Mouse (Mus musculus): ENCODE data around the gene Tshz2. TPM values are rescaled to one million over a fixed set of nuclear protein-coding genes. Genes with fewer than 3 reads are reported as not detected.

Tshz2 gene
- polyA plus RNA-seq, 1 experiment from 2014 or later: 14.8 TPM

DNA sequence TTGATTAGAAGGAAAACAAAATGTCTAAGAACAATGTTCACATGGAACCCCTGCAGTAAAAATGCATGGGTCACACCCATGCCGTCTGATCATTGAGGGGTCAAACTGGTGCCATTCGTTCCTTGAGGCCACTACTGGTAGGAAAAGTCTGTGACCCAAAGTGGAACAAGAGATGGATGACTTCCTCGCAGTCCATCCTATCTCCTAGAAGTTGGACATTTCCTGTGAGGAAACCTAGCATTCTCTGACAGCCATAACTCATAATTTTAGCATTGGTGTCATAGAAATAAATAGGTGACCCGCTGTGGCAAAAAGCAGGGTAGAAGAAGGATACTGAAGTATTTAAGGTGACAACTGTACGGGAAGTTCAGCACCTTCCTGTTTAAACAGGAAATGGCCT is 41.4 kb downstream of the Tshz2 start:
- WGBS: 70% methylated on average over 5 of the region's 5 CpGs
- Histone ChIP-seq H3K4me3 (ENCODE audit: low read length) (no peak overlapping the region), H3K27me3 (ENCODE audit: control insufficient read depth, insufficient read depth, low read length) (no peaks in the 10 kb centered on the region), H3K9ac (ENCODE audit: low read depth, low read length) (no peak overlapping the region), H3K36me3 (ENCODE audit: control insufficient read depth, insufficient read depth, low read length) (no peaks in the 10 kb centered on the region), H3K9me3 (ENCODE audit: control insufficient read depth, low read length) (no peaks in the 10 kb centered on the region), H3K4me1 (ENCODE audit: control insufficient read depth, insufficient read depth, low read length) (peaks cover 7% of the 10 kb centered on the region; the same call in 1 of the 2 replicates), H3K4me2 (replicated peaks; ENCODE audit: low read depth, low read length) (no peak overlapping the region), H3K27ac (ENCODE audit: low read depth, low read length) (peak overlapping the region; percentile 26; the same call in 1 of the 2 replicates)
- no peak; the same call in 1 of the 2 replicates for ATAC-seq (ENCODE audit: low FRiP score, low TSS enrichment)

GRCm38 (mm10) chr2:169679264-169679663 is 46.5 kb downstream of the Tshz2 start:
- Histone ChIP-seq H3K4me3 (ENCODE audit: low read length) (no peak overlapping the region), H3K4me1 (ENCODE audit: control insufficient read depth, insufficient read depth, low read length) (peaks cover 3% of the 10 kb centered on the region; the same call in 1 of the 2 replicates), H3K4me2 (replicated peaks; ENCODE audit: low read depth, low read length) (no peak overlapping the region), H3K36me3 (ENCODE audit: control insufficient read depth, insufficient read depth, low read length) (no peaks in the 10 kb centered on the region), H3K27ac (ENCODE audit: low read depth, low read length) (no peak overlapping the region), H3K9ac (ENCODE audit: low read depth, low read length) (no peak overlapping the region), H3K9me3 (ENCODE audit: control insufficient read depth, low read length) (no peaks in the 10 kb centered on the region), H3K27me3 (ENCODE audit: control insufficient read depth, insufficient read depth, low read length) (no peaks in the 10 kb centered on the region)
- ATAC-seq (ENCODE audit: low FRiP score, low TSS enrichment): no peak; the same call in 1 of the 2 replicates
- WGBS: 35% methylated on average over 7 of the region's 7 CpGs

DNA sequence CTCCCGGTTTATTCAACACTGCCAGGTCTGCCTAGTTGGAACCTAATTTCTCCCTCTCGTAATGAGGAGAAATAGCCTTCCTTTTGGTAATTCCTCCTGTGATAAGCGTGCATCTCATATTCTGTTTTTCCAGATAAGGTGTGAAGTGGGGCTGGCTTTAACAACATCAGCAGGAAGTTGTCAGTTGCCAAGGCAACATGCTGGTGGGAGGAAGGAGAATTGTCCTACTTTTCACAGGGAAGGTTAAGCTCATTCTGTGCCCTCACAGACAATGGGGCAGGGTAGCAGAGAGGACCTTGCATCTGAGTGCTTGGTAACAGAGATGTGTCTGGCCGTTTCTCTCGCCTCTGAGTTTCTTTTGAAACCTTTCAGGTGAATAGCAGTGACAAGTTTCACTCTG is 47.1 kb downstream of the Tshz2 start:
- ATAC-seq (ENCODE audit: low FRiP score, low TSS enrichment): no peak
- Histone ChIP-seq H3K9ac (ENCODE audit: low read depth, low read length) (no peak overlapping the region), H3K27ac (ENCODE audit: low read depth, low read length) (no peak overlapping the region), H3K4me3 (ENCODE audit: low read length) (no peak overlapping the region), H3K4me1 (ENCODE audit: control insufficient read depth, insufficient read depth, low read length) (peaks cover 10% of the 10 kb centered on the region; the same call in 1 of the 2 replicates), H3K4me2 (replicated peaks; ENCODE audit: low read depth, low read length) (no peak overlapping the region), H3K27me3 (ENCODE audit: control insufficient read depth, insufficient read depth, low read length) (no peaks in the 10 kb centered on the region), H3K9me3 (ENCODE audit: control insufficient read depth, low read length) (no peaks in the 10 kb centered on the region), H3K36me3 (ENCODE audit: control insufficient read depth, insufficient read depth, low read length) (no peaks in the 10 kb centered on the region)
- 57% methylated on average over 5 of the region's 5 CpGs for WGBS

- 39% methylated on average over 5 of the region's 5 CpGs for WGBS
- no peak overlapping the region; the same call in 1 of the 2 replicates for H3K27ac ChIP-seq (ENCODE audit: low read depth, low read length)
- H3K27me3 ChIP-seq (ENCODE audit: control insufficient read depth, insufficient read depth, low read length): no peaks in the 10 kb centered on the region
- H3K4me2 ChIP-seq (replicated peaks; ENCODE audit: low read depth, low read length): no peak overlapping the region
- H3K4me1 ChIP-seq (ENCODE audit: control insufficient read depth, insufficient read depth, low read length): peaks cover 21% of the 10 kb centered on the region
- H3K9me3 ChIP-seq (ENCODE audit: control insufficient read depth, low read length): no peaks in the 10 kb centered on the region
- H3K36me3 ChIP-seq (ENCODE audit: control insufficient read depth, insufficient read depth, low read length): no peaks in the 10 kb centered on the region
- ATAC-seq (ENCODE audit: low FRiP score, low TSS enrichment): no peak
- no peak overlapping the region for H3K4me3 ChIP-seq (ENCODE audit: low read length)
- H3K9ac ChIP-seq (ENCODE audit: low read depth, low read length): no peak overlapping the region
These were observed 52.4 kb downstream of the Tshz2 start for GRCm38 (mm10) chr2:169685260-169685659.

GRCm38 (mm10) chr2:169685747-169686146 is 52.9 kb downstream of the Tshz2 start:
- H3K9ac ChIP-seq (ENCODE audit: low read depth, low read length): no peak overlapping the region
- H3K9me3 ChIP-seq (ENCODE audit: control insufficient read depth, low read length): no peaks in the 10 kb centered on the region
- H3K27ac ChIP-seq (ENCODE audit: low read depth, low read length): no peak overlapping the region
- no peaks in the 10 kb centered on the region for H3K27me3 ChIP-seq (ENCODE audit: control insufficient read depth, insufficient read depth, low read length)
- no peak overlapping the region for H3K4me3 ChIP-seq (ENCODE audit: low read length)
- H3K36me3 ChIP-seq (ENCODE audit: control insufficient read depth, insufficient read depth, low read length): no peaks in the 10 kb centered on the region
- no peak for ATAC-seq (ENCODE audit: low FRiP score, low TSS enrichment)
- WGBS: 37% methylated on average over 7 of the region's 7 CpGs
- peaks cover 21% of the 10 kb centered on the region for H3K4me1 ChIP-seq (ENCODE audit: control insufficient read depth, insufficient read depth, low read length)
- no peak overlapping the region for H3K4me2 ChIP-seq (replicated peaks; ENCODE audit: low read depth, low read length)

GRCm38 (mm10) chr2:169686697-169687430 is 54.1 kb downstream of the Tshz2 start:
- no peak for ATAC-seq (ENCODE audit: low FRiP score, low TSS enrichment)
- H3K4me3 ChIP-seq (ENCODE audit: low read length): no peak overlapping the region
- peaks cover 21% of the 10 kb centered on the region for H3K4me1 ChIP-seq (ENCODE audit: control insufficient read depth, insufficient read depth, low read length)
- H3K27me3 ChIP-seq (ENCODE audit: control insufficient read depth, insufficient read depth, low read length): no peaks in the 10 kb centered on the region
- no peaks in the 10 kb centered on the region for H3K9me3 ChIP-seq (ENCODE audit: control insufficient read depth, low read length)
- H3K4me2 ChIP-seq (replicated peaks; ENCODE audit: low read depth, low read length): no peak overlapping the region
- H3K36me3 ChIP-seq (ENCODE audit: control insufficient read depth, insufficient read depth, low read length): no peaks in the 10 kb centered on the region
- H3K9ac ChIP-seq (ENCODE audit: low read depth, low read length): no peak overlapping the region
- 60% methylated on average over 12 of the region's 12 CpGs for WGBS
- no peak overlapping the region for H3K27ac ChIP-seq (ENCODE audit: low read depth, low read length)

DNA sequence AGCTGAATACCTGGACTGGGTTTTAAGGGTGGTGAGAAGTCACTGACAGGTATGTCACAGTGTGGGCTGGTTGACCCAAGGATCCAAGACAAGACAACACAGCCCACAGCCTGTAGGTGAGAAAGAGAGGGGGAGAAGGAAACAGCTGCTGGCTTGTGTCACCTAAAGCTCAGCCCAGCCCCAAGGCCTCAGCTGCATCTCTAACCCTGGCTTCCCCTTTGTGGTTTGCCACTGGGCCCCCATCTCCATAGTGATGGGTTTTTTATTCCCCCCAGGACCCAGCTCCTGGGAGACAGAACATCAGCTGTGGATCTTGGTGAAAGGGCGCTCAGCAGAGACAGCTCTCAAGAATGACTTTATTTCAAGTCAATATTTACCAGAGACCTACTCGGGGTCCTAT is 57.2 kb downstream of the Tshz2 start:
- Histone ChIP-seq H3K4me1 (ENCODE audit: control insufficient read depth, insufficient read depth, low read length) (peaks cover 10% of the 10 kb centered on the region), H3K9ac (ENCODE audit: low read depth, low read length) (no peak overlapping the region), H3K9me3 (ENCODE audit: control insufficient read depth, low read length) (no peaks in the 10 kb centered on the region), H3K4me3 (ENCODE audit: low read length) (no peak overlapping the region), H3K36me3 (ENCODE audit: control insufficient read depth, insufficient read depth, low read length) (no peaks in the 10 kb centered on the region), H3K27me3 (ENCODE audit: control insufficient read depth, insufficient read depth, low read length) (no peaks in the 10 kb centered on the region), H3K27ac (ENCODE audit: low read depth, low read length) (no peak overlapping the region), H3K4me2 (replicated peaks; ENCODE audit: low read depth, low read length) (no peak overlapping the region)
- WGBS: 90% methylated on average over 2 of the region's 2 CpGs
- ATAC-seq (ENCODE audit: low FRiP score, low TSS enrichment): no peak

- Histone ChIP-seq H3K9ac (ENCODE audit: low read depth, low read length) (no peak overlapping the region), H3K27ac (ENCODE audit: low read depth, low read length) (no peak overlapping the region), H3K4me3 (ENCODE audit: low read length) (no peak overlapping the region), H3K27me3 (ENCODE audit: control insufficient read depth, insufficient read depth, low read length) (no peaks in the 10 kb centered on the region), H3K9me3 (ENCODE audit: control insufficient read depth, low read length) (no peaks in the 10 kb centered on the region), H3K4me1 (ENCODE audit: control insufficient read depth, insufficient read depth, low read length) (no peaks in the 10 kb centered on the region), H3K36me3 (ENCODE audit: control insufficient read depth, insufficient read depth, low read length) (no peaks in the 10 kb centered on the region), H3K4me2 (replicated peaks; ENCODE audit: low read depth, low read length) (no peak overlapping the region)
- ATAC-seq (ENCODE audit: low FRiP score, low TSS enrichment): no peak
- WGBS: 83% methylated on average over 9 of the region's 9 CpGs
These were observed 61.7 kb downstream of the Tshz2 start for GRCm38 (mm10) chr2:169694494-169694893.

GRCm38 (mm10) chr2:169695025-169695424 is 62.2 kb downstream of the Tshz2 start:
- Histone ChIP-seq H3K27me3 (ENCODE audit: control insufficient read depth, insufficient read depth, low read length) (no peaks in the 10 kb centered on the region), H3K27ac (ENCODE audit: low read depth, low read length) (no peak overlapping the region), H3K4me2 (replicated peaks; ENCODE audit: low read depth, low read length) (no peak overlapping the region), H3K4me3 (ENCODE audit: low read length) (no peak overlapping the region), H3K9ac (ENCODE audit: low read depth, low read length) (no peak overlapping the region), H3K9me3 (ENCODE audit: control insufficient read depth, low read length) (no peaks in the 10 kb centered on the region), H3K36me3 (ENCODE audit: control insufficient read depth, insufficient read depth, low read length) (no peaks in the 10 kb centered on the region), H3K4me1 (ENCODE audit: control insufficient read depth, insufficient read depth, low read length) (peaks cover 3% of the 10 kb centered on the region; the same call in 1 of the 2 replicates)
- WGBS: 64% methylated on average over 9 of the region's 9 CpGs
- no peak for ATAC-seq (ENCODE audit: low FRiP score, low TSS enrichment)

Data from kidney, embryonic 14.5 days (tissue).